Mouse (Mus musculus): ENCODE results near the gene Ssb. TPM values are rescaled to one million over a fixed set of nuclear protein-coding genes. Genes with fewer than 3 reads are reported as not detected.
A peak's percentile ranks its signal among the peaks of the same experiment; 100 is the strongest.

The Ssb gene
- polyA plus RNA-seq, 1 experiment from 2014 or later, result 361 TPM

DNA sequence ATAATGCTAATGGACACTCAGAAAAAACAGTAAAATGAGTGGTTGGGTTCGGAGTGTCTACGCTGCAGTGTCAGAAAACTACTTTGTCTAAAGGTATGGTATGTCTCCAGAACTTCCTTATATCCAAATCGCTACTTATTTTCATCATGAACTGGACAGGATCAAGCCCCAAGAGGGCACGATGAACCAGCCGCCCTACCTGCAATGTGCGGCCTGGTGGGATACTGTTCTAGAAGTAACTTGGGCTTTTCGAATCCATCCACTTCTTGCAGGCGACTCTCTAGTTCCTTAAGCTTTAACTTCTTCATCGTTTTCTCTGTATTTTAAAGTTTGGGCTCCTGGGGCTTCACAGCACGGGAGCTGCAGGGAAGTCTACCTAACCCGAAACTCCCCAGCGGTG lies 23.7 kb downstream of the Ssb start:
- peak; percentile 22; the same call in 1 of the 2 replicates for ATAC-seq (ENCODE audit: low FRiP score)
- H3K9me3 ChIP-seq (replicated peaks), result no peaks in the 10 kb centered on the region
- peak overlapping the region; percentile 61 for H3K4me3 ChIP-seq
- peak overlapping the region; percentile 72 for H3K4me2 ChIP-seq (replicated peaks)
- 0 out of 2 replicates have a peak, but pooled peaks cover 4% of the 10 kb centered on the region for H3K4me1 ChIP-seq
- no peaks in the 10 kb centered on the region for H3K36me3 ChIP-seq
- peak overlapping the region; percentile 55; the same call in 1 of the 2 replicates for H3K27ac ChIP-seq
- H3K27me3 ChIP-seq, result no peaks in the 10 kb centered on the region
- H3K9ac ChIP-seq, result peak overlapping the region; percentile 79
- WGBS, result 12% methylated on average over 12 of the region's 12 CpGs

GRCm38 (mm10) chr2:69885451-69886305 lies 24.3 kb downstream of the Ssb start, which contains the start of gene Mettl5:
Gene Mettl5 (minus strand): TSS chr2:69885615.
- Histone ChIP-seq H3K27me3 (no peaks in the 10 kb centered on the region), H3K4me2 (replicated peaks) (peak within 1 kb of the TSS; percentile 72), H3K9me3 (replicated peaks) (no peaks in the 10 kb centered on the region), H3K4me3 (peak within 1 kb of the TSS; percentile 61), H3K27ac (peak within 1 kb of the TSS; percentile 55), H3K36me3 (no peaks in the 10 kb centered on the region), H3K9ac (peak within 1 kb of the TSS; percentile 79), H3K4me1 (0 out of 2 replicates have a peak, but pooled peaks cover 4% of the 10 kb centered on the region)
- ATAC-seq (ENCODE audit: low FRiP score), result peak; percentile 91
- WGBS, result 2% methylated on average over 45 of the region's 45 CpGs

DNA sequence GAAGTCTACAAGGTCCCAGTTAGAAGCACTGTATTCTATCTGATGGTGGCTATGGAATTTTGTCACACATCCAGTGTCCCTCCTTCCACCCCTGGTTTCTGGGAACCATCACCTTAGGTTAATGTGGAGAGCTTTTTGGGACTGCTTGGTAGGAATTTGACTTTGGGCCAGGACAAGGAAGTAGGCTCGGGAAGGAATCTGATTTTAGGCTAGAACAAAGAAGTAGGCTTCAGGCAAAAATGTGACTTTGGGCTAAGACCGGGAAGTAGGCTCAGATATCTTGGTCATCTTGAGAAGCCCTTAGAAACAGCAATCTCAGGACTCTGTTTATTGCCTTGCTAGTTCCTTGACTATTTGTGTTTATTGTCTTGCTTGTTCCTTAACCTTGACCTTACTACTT lies 27.6 kb downstream of the Ssb start:
- H3K9me3 ChIP-seq (replicated peaks), result no peaks in the 10 kb centered on the region
- H3K4me3 ChIP-seq, result no peak overlapping the region
- H3K27ac ChIP-seq, result no peak overlapping the region
- H3K27me3 ChIP-seq, result no peaks in the 10 kb centered on the region
- 80% methylated on average over 2 of the region's 2 CpGs for WGBS
- no peak for ATAC-seq (ENCODE audit: low FRiP score)
- H3K9ac ChIP-seq, result no peak overlapping the region
- H3K4me2 ChIP-seq (replicated peaks), result no peak overlapping the region
- H3K4me1 ChIP-seq, result 0 out of 2 replicates have a peak, but pooled peaks cover 4% of the 10 kb centered on the region
- H3K36me3 ChIP-seq, result no peaks in the 10 kb centered on the region

DNA sequence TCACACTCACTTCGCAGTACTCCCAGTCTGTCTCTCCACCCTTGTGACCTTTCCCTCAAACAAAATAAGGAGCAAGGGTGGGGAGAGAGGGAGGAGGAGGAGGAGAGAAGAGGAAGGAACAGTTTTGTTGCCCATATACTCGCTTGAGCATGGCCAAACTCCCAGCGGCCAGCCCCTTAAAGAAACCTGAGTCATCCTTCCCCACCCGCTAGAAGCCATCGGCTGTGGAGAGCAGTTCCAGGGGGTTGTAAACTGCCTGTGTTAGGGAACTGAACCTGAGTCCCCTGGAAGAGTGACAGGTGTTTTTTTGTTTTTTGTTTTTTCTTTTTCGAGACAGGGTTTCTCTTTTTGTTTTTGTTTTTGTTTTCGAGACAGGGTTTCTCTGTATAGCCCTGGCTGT lies 29.5 kb downstream of the Ssb start:
- no peak for ATAC-seq (ENCODE audit: low FRiP score)
- 60% methylated on average over 7 of the region's 7 CpGs for WGBS
- Histone ChIP-seq H3K4me3 (no peak overlapping the region), H3K4me1 (no peaks in the 10 kb centered on the region), H3K27me3 (no peaks in the 10 kb centered on the region), H3K36me3 (no peaks in the 10 kb centered on the region), H3K27ac (no peak overlapping the region), H3K9me3 (replicated peaks) (no peaks in the 10 kb centered on the region), H3K9ac (no peak overlapping the region), H3K4me2 (replicated peaks) (no peak overlapping the region)

GRCm38 (mm10) chr2:69893145-69893544 lies 31.8 kb downstream of the Ssb start:
- Histone ChIP-seq H3K4me2 (replicated peaks) (no peak overlapping the region), H3K4me1 (no peaks in the 10 kb centered on the region), H3K9ac (no peak overlapping the region), H3K9me3 (replicated peaks) (no peaks in the 10 kb centered on the region), H3K27ac (no peak overlapping the region), H3K27me3 (no peaks in the 10 kb centered on the region), H3K36me3 (no peaks in the 10 kb centered on the region), H3K4me3 (no peak overlapping the region)
- no peak for ATAC-seq (ENCODE audit: low FRiP score)
- 94% methylated on average over 1 of the region's 1 CpGs for WGBS

DNA sequence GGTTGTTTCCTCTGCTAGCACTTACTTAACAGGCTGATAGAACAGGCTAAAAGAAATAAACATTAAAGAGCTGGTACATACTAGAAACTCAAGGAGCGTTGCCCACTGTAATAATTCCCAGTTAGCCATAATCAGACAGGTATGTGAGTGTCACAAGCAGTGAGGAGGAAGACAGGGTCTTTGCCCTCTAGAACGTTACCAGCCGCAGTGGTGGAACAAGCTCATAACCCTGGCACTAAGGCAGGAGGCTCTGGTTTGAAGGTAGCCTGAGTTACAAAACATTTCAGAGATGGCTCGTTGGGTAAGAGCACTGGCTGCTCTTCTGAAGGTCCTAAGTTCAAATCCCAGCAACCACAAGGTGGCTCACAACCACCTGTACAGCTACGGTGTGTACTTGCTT lies 32.5 kb downstream of the Ssb start:
- no peak overlapping the region for H3K4me3 ChIP-seq
- no peaks in the 10 kb centered on the region for H3K9me3 ChIP-seq (replicated peaks)
- H3K27me3 ChIP-seq, result no peaks in the 10 kb centered on the region
- no peak overlapping the region for H3K27ac ChIP-seq
- no peak overlapping the region for H3K9ac ChIP-seq
- H3K36me3 ChIP-seq, result no peaks in the 10 kb centered on the region
- peaks cover 6% of the 10 kb centered on the region for H3K4me1 ChIP-seq
- 88% methylated on average over 5 of the region's 5 CpGs for WGBS
- ATAC-seq (ENCODE audit: low FRiP score), result no peak
- no peak overlapping the region for H3K4me2 ChIP-seq (replicated peaks)

DNA sequence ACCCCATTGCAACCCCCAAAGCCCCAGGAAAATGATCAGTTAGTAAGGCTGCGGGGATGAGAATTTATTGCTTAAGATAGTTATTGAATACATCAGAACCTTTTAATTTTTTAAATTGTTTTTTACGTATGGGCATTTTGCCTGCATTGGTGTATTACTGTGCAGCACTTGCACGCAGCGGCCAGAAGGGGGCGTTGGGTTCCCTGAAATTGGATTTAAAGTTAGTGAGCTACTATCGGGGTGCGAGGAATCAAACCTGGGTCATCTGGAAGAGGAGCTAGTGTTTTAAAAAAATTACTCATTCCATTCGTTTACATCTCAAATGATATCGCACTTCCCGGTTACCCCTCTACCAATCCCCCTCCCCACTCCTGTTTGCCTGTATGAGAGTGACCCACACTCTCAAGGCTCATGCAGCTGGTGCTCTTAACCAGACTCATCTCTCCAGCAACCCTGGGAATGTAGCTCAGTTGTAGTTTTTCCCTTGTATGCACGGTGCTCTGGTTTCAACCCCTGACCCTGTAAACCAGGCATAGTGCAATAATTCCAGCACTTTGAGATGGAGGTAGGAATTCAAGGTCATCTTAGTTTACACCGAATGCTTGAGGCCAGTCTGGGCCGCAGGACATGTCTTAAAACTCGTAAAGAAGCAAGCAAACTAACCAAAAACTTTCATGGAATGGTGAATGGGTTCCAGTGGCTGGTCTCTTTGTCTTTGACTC lies 34.3 kb downstream of the Ssb start:
- no peaks in the 10 kb centered on the region for H3K36me3 ChIP-seq
- H3K4me3 ChIP-seq, result no peak overlapping the region
- 62% methylated on average over 14 of the region's 14 CpGs for WGBS
- no peak for ATAC-seq (ENCODE audit: low FRiP score)
- no peaks in the 10 kb centered on the region for H3K27me3 ChIP-seq
- H3K9me3 ChIP-seq (replicated peaks), result no peaks in the 10 kb centered on the region
- H3K27ac ChIP-seq, result no peak overlapping the region
- peaks cover 11% of the 10 kb centered on the region for H3K4me1 ChIP-seq
- H3K9ac ChIP-seq, result no peak overlapping the region
- H3K4me2 ChIP-seq (replicated peaks), result no peak overlapping the region

DNA sequence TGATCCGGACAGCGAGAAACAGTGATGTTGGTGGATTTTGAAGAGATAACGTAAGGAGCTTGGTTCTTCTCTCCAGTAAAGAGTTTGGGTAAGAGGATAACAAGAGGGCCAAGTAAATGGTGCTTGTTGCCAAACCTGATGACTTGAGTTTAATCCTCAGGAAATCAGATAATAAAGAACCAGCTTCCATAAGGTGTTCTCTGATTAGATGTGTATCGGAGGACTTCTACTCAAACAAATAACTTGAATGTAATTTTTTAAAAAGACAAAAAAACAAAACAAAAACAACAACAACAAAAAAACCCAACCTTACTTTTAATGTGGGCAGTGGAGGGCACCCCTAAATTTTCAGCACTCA lies 34.8 kb downstream of the Ssb start:
- Histone ChIP-seq H3K4me1 (peaks cover 11% of the 10 kb centered on the region), H3K9me3 (replicated peaks) (no peaks in the 10 kb centered on the region), H3K4me2 (replicated peaks) (no peak overlapping the region), H3K27me3 (no peaks in the 10 kb centered on the region), H3K4me3 (no peak overlapping the region), H3K36me3 (no peaks in the 10 kb centered on the region), H3K27ac (no peak overlapping the region), H3K9ac (no peak overlapping the region)
- WGBS, result 94% methylated on average over 4 of the region's 4 CpGs
- no peak for ATAC-seq (ENCODE audit: low FRiP score)

DNA sequence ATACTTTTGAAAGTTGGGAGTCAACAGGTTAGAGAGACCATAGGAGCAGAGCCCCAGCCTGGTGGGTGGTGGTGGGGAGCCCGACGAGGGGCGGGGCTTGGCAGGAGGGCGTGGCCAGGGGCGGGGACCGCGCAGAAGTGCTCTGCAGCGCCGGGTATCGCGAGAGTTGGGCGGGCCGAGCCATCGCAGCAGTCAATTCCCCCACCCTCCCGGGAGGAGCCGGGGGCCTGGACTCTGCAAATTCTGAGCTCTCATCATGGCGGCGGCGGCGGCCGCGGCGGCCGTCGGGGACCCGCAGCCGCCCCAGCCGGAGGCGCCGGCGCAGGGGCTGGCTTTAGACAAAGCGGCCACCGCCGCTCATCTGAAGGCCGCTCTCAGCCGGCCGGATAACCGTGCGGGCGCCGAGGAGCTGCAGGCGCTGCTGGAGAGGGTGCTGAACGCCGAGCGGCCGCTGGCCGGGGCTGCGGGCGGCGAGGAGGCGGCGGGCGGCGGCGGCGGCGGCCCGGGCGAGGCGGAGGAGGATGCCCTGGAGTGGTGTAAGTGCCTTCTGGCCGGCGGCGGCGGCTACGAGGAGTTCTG lies 35.8 kb downstream of the Ssb start, which contains the start of gene Ubr3:
Gene Ubr3 (plus strand): TSS at position 208 of the 579 bp plus-strand sequence.
- Histone ChIP-seq H3K9ac (peak within 1 kb of the TSS; percentile 98), H3K9me3 (replicated peaks) (no peaks in the 10 kb centered on the region), H3K4me2 (replicated peaks) (peak within 1 kb of the TSS; percentile 88), H3K27ac (peak within 1 kb of the TSS; percentile 95), H3K27me3 (no peaks in the 10 kb centered on the region), H3K4me3 (peak within 1 kb of the TSS; percentile 99), H3K36me3 (peaks cover 3% of the 10 kb centered on the region; the same call in 1 of the 2 replicates), H3K4me1 (peaks cover 11% of the 10 kb centered on the region)
- ATAC-seq (ENCODE audit: low FRiP score), result peak; percentile 98
- under 1% methylated on average over 49 of the region's 65 CpGs for WGBS

DNA sequence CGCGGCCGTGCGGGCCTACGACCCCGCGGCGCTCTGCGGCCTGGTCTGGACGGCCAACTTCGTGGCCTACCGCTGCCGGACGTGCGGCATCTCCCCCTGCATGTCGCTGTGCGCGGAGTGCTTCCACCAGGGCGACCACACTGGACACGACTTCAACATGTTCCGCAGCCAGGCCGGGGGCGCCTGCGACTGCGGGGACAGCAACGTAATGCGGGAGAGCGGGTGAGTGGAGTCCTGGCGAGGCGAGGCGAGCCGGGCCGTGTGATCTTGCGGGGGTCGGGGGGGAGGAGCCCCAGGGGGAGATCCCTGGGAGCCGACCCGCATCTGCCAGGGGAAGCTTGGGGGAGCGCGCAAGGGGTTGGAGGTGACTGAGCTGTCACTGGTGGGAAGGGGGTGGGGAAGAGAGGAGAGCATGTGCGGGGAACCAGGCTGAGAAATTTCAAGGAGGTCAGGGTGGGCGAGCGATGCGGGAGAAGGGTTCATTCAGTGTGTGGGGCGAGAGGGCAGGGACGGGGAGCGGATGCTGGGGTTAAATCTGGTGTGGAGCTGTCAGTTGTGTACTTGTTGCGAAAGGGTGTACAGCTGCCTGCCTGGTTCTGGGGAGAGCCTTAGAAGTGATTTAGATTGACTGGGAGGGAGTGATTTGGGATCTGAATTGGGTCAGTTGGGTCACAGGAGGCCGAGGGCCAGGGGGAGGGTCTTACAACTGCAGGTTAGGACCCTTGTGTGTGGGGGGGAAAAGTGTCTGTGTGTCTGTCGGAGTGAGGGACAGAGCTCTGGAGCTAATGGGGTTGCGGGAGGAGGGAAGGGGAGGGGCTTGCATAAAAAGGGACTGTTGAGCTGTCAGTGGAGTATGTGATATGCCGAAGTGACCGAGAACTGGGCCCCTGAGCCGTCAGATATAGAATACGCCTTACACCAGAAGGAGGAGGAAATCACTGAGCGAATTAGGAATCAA lies 36.5 kb downstream of the Ssb start:
- Histone ChIP-seq H3K9me3 (replicated peaks) (no peaks in the 10 kb centered on the region), H3K4me2 (replicated peaks) (peak overlapping the region; percentile 88), H3K4me1 (peaks cover 11% of the 10 kb centered on the region), H3K9ac (peak overlapping the region; percentile 98), H3K36me3 (peaks cover 4% of the 10 kb centered on the region; the same call in 1 of the 2 replicates), H3K27me3 (no peaks in the 10 kb centered on the region), H3K27ac (peak overlapping the region; percentile 95), H3K4me3 (peak overlapping the region; percentile 99)
- peak; percentile 79 for ATAC-seq (ENCODE audit: low FRiP score)
- under 1% methylated on average over 55 of the region's 55 CpGs for WGBS

GRCm38 (mm10) chr2:69903541-69903940 lies 42.2 kb downstream of the Ssb start:
- H3K4me3 ChIP-seq, result no peak overlapping the region
- no peaks in the 10 kb centered on the region for H3K9me3 ChIP-seq (replicated peaks)
- no peak overlapping the region for H3K27ac ChIP-seq
- no peak overlapping the region for H3K4me2 ChIP-seq (replicated peaks)
- H3K36me3 ChIP-seq, result peaks cover 4% of the 10 kb centered on the region; the same call in 1 of the 2 replicates
- H3K4me1 ChIP-seq, result peaks cover 8% of the 10 kb centered on the region
- H3K9ac ChIP-seq, result no peak overlapping the region
- no peaks in the 10 kb centered on the region for H3K27me3 ChIP-seq
- 92% methylated on average over 3 of the region's 3 CpGs for WGBS
- no peak for ATAC-seq (ENCODE audit: low FRiP score)

All from hindbrain, embryonic 12.5 days (tissue).